ENCODE assay signal across 13 mouse cellular contexts in genomic region chr13:98695546-98695945, GRCm38 (mm10). TPM values are rescaled to one million over a fixed set of nuclear protein-coding genes. Genes with fewer than 3 reads are reported as not detected.
A peak's percentile ranks its signal among the peaks of the same experiment; 100 is the strongest.
DNase-seq lines count a peak whose midpoint lies in the region; ATAC-seq and TF ChIP-seq lines count a peak whose summit lies in the region.
"Had no signal": no experiment of that assay in that cellular context is flagged by ENCODE, and none has a peak within 500 bp of the region (broad histone marks: within the 10 kb centered on the region; RNA-seq: fewer than 3 reads in every experiment).

No protein-coding gene starts in this region.

- no peak overlapping the region for H3K9ac ChIP-seq in embryonic facial prominence, embryonic 13.5 days
- peak overlapping the region; percentile 62 for H3K9ac ChIP-seq in intestine, embryonic 15.5 days
- H3K9ac ChIP-seq in liver, postnatal 0 days (replicated peaks): no peak overlapping the region; the same call in 1 of the 2 replicates
- no peak overlapping the region for H3K9ac ChIP-seq in midbrain, postnatal 0 days (replicated peaks; ENCODE audit: low read length, poor library complexity, severe bottlenecking)

- peak; percentile 52; the same call in 1 of the 2 replicates for TF ChIP-seq EP300 in liver, postnatal 0 days (IDR thresholded peaks at IDR 0.05; ENCODE audit: low read depth)

- peaks cover 18% of the 10 kb centered on the region for H3K4me1 ChIP-seq in embryonic facial prominence, embryonic 13.5 days
- H3K4me1 ChIP-seq in intestine, embryonic 15.5 days (replicated peaks): peaks cover 40% of the 10 kb centered on the region
- peaks cover 9% of the 10 kb centered on the region; the same call in 1 of the 2 replicates for H3K4me1 ChIP-seq in liver, postnatal 0 days (ENCODE audit: insufficient read depth)
- H3K4me1 ChIP-seq in midbrain, postnatal 0 days (ENCODE audit: insufficient read depth, low read length): 0 out of 2 replicates have a peak, but pooled peaks cover 4% of the 10 kb centered on the region
- H3K4me1 ChIP-seq in forebrain, embryonic 10.5 days: peaks cover 19% of the 10 kb centered on the region

- H3K4me3 ChIP-seq in embryonic facial prominence, embryonic 13.5 days: no peak overlapping the region
- H3K4me3 ChIP-seq in intestine, embryonic 15.5 days (replicated peaks): peak overlapping the region; percentile 47
- peak overlapping the region; percentile 37; the same call in 1 of the 2 replicates for H3K4me3 ChIP-seq in liver, postnatal 0 days (ENCODE audit: low read depth, low read length)
- H3K4me3 ChIP-seq in midbrain, postnatal 0 days (ENCODE audit: low read depth, low read length): no peak overlapping the region
- H3K4me3 ChIP-seq in forebrain, embryonic 10.5 days: no peak overlapping the region

- 55% methylated on average over 2 of the region's 2 CpGs for WGBS in embryonic facial prominence, embryonic 13.5 days
- 17% methylated on average over 2 of the region's 2 CpGs for WGBS in intestine, embryonic 15.5 days
- 34% methylated on average over 2 of the region's 2 CpGs for WGBS in liver, postnatal 0 days (ENCODE audit: insufficient replicate concordance)
- WGBS in midbrain, postnatal 0 days: 24% methylated on average over 2 of the region's 2 CpGs
- 44% methylated on average over 2 of the region's 2 CpGs for WGBS in forebrain, embryonic 10.5 days

- no peaks in the 10 kb centered on the region for H3K27me3 ChIP-seq in Patski
- H3K27me3 ChIP-seq in embryonic facial prominence, embryonic 13.5 days: peaks cover 38% of the 10 kb centered on the region
- H3K27me3 ChIP-seq in intestine, embryonic 15.5 days (replicated peaks): peaks cover 4% of the 10 kb centered on the region; the same call in 1 of the 2 replicates
- H3K27me3 ChIP-seq in liver, postnatal 0 days (ENCODE audit: insufficient read depth, low read length): 0 out of 2 replicates have a peak, but pooled peaks cover 11% of the 10 kb centered on the region
- peaks cover 13% of the 10 kb centered on the region; the same call in 1 of the 2 replicates for H3K27me3 ChIP-seq in midbrain, postnatal 0 days (ENCODE audit: insufficient read depth, low read length)
- peaks cover 40% of the 10 kb centered on the region for H3K27me3 ChIP-seq in forebrain, embryonic 10.5 days (ENCODE audit: poor library complexity, severe bottlenecking)

- peak; percentile 14 for ATAC-seq in Patski
- no peak for ATAC-seq in embryonic facial prominence, embryonic 13.5 days (ENCODE audit: insufficient number of reproducible peaks, insufficient read depth, low FRiP score, low TSS enrichment, low read depth)
- no peak for ATAC-seq in intestine, embryonic 15.5 days
- peak; percentile 93 for ATAC-seq in liver, postnatal 0 days
- no peak for ATAC-seq in midbrain, postnatal 0 days (ENCODE audit: low FRiP score)

- POLR2A ChIA-PET in Patski (lab: Charles Lee): interaction anchor here (0.6 to 2.3 kb wide), 6 partner anchors 9 to 197 kb away, joined by 3 to 6 read pairs (median 3); no protein-coding TSS in a partner anchor

- no peaks in the 10 kb centered on the region for H3K36me3 ChIP-seq in embryonic facial prominence, embryonic 13.5 days
- H3K36me3 ChIP-seq in intestine, embryonic 15.5 days: no peaks in the 10 kb centered on the region
- no peaks in the 10 kb centered on the region for H3K36me3 ChIP-seq in liver, postnatal 0 days (replicated peaks; ENCODE audit: insufficient read depth, low read length)
- H3K36me3 ChIP-seq in midbrain, postnatal 0 days (ENCODE audit: insufficient read depth, low read length): no peaks in the 10 kb centered on the region
- no peaks in the 10 kb centered on the region for H3K36me3 ChIP-seq in forebrain, embryonic 10.5 days (replicated peaks)
- H3K36me3 ChIP-seq: limb, embryonic 12.5 days; neural tube, embryonic 12.5 days had no signal

- intact Hi-C loops in left cerebral cortex, postnatal 4 days (cut with DNase I): no loop called here

- peak; percentile 86 for DNase-seq in Patski (ENCODE audit: low read depth, low spot score)
- peak; percentile 73 for DNase-seq in liver, postnatal 0 days
- no peak for DNase-seq in midbrain, postnatal 0 days (ENCODE audit: low spot score)
- DNase-seq in Muller cell, postnatal 12 days (ENCODE audit: inconsistent ontology term): no peak
- no peak for DNase-seq in left cerebral cortex, postnatal 4 days
- no peak for DNase-seq in forebrain, embryonic 10.5 days (ENCODE audit: extremely low spot score, low spot score)
- DNase-seq: cerebellum, adult 8-10 months; gastrocnemius, postnatal 14 days had no signal

- H3K27ac ChIP-seq in embryonic facial prominence, embryonic 13.5 days: no peak overlapping the region
- H3K27ac ChIP-seq in intestine, embryonic 15.5 days: peak overlapping the region; percentile 80
- H3K27ac ChIP-seq in liver, postnatal 0 days (ENCODE audit: low read depth): no peak overlapping the region
- H3K27ac ChIP-seq in midbrain, postnatal 0 days (ENCODE audit: low read depth, low read length): no peak overlapping the region
- H3K27ac ChIP-seq in forebrain, embryonic 10.5 days: no peak overlapping the region
- H3K27ac ChIP-seq: limb, embryonic 12.5 days; neural tube, embryonic 12.5 days had no signal

- 0 out of 2 replicates have a peak overlapping the region, but pooled peaks have one; percentile 92 for H3K4me2 ChIP-seq in embryonic facial prominence, embryonic 13.5 days
- peak overlapping the region; percentile 74 for H3K4me2 ChIP-seq in intestine, embryonic 15.5 days (replicated peaks)
- H3K4me2 ChIP-seq in liver, postnatal 0 days (ENCODE audit: low read depth, low read length): peak overlapping the region; percentile 72
- H3K4me2 ChIP-seq in midbrain, postnatal 0 days (ENCODE audit: low read depth, low read length, poor library complexity, severe bottlenecking): no peak overlapping the region

- CTCF ChIA-PET in Patski (lab: Charles Lee): interaction anchor here (1.0 to 1.9 kb wide), 2 partner anchors 31 to 161 kb away, joined by 4 to 5 read pairs; no protein-coding TSS in a partner anchor

- no peak for TF ChIP-seq CTCF in Patski (IDR thresholded peaks at IDR 0.05)
- TF ChIP-seq CTCF in liver, postnatal 0 days (IDR thresholded peaks at IDR 0.05; ENCODE audit: low read depth): no peak
- TF ChIP-seq CTCF in midbrain, postnatal 0 days (IDR thresholded peaks at IDR 0.05): no peak

- in situ Hi-C loops in Patski (cut with MboI; ENCODE audit: low pct_unique_long_range_greater_than_20kb): no loop called here

- H3K9me3 ChIP-seq in embryonic facial prominence, embryonic 13.5 days: no peaks in the 10 kb centered on the region
- no peaks in the 10 kb centered on the region for H3K9me3 ChIP-seq in intestine, embryonic 15.5 days
- H3K9me3 ChIP-seq in liver, postnatal 0 days (ENCODE audit: low read length): no peaks in the 10 kb centered on the region
- H3K9me3 ChIP-seq in midbrain, postnatal 0 days (ENCODE audit: low read length): no peaks in the 10 kb centered on the region
- H3K9me3 ChIP-seq in forebrain, embryonic 10.5 days: no peaks in the 10 kb centered on the region
- H3K9me3 ChIP-seq: limb, embryonic 12.5 days; neural tube, embryonic 12.5 days had no signal

RNA-seq across cellular contexts. Expression of gene Tmem171, which starts 0.9 kb away (rescaled TPM):
- polyA plus RNA-seq in Patski (2021): 116 TPM
- polyA plus RNA-seq in embryonic facial prominence, embryonic 13.5 days (2015; fragmentation: Nextera tagmentation; extraction: Ambion mirVana): 0.35 and 0.45 TPM in 2 replicates
- 28.9 and 31.8 TPM in 2 replicates for polyA plus RNA-seq in intestine, embryonic 15.5 days (2015; fragmentation: Nextera tagmentation; extraction: Ambion mirVana)
- 0.33 and 0.35 TPM in 2 replicates for polyA plus RNA-seq in liver, postnatal 0 days (2015; fragmentation: Nextera tagmentation; extraction: Ambion mirVana)
- total RNA-seq in midbrain, postnatal 0 days (2014; rRNA removed): not detected in 2 replicates
- 0.15 TPM in 1 of 2 replicates, not detected in the other for polyA plus RNA-seq in midbrain, postnatal 0 days (2015; fragmentation: Nextera tagmentation; extraction: Ambion mirVana)
- under 1 TPM; 0.30 to 0.34 TPM for total RNA-seq in left cerebral cortex, postnatal 4 days (2021)
- polyA plus RNA-seq in forebrain, embryonic 10.5 days (2016; fragmentation: Nextera tagmentation; extraction: Ambion mirVana): not detected in 2 replicates
- total RNA-seq: MEL had no signal
- polyA plus RNA-seq: neural tube, embryonic 12.5 days had no signal

RNA-seq across cellular contexts. Expression of gene Tmem174, which starts 58.3 kb away (rescaled TPM):
- polyA plus RNA-seq in Patski (2021): not detected
- not detected in 2 replicates for polyA plus RNA-seq in embryonic facial prominence, embryonic 13.5 days (2015; fragmentation: Nextera tagmentation; extraction: Ambion mirVana)
- polyA plus RNA-seq in intestine, embryonic 15.5 days (2015; fragmentation: Nextera tagmentation; extraction: Ambion mirVana): 0.06 and 0.09 TPM in 2 replicates
- polyA plus RNA-seq in liver, postnatal 0 days (2015; fragmentation: Nextera tagmentation; extraction: Ambion mirVana): not detected in 2 replicates
- not detected in 2 replicates for total RNA-seq in midbrain, postnatal 0 days (2014; rRNA removed)
- polyA plus RNA-seq in midbrain, postnatal 0 days (2015; fragmentation: Nextera tagmentation; extraction: Ambion mirVana): not detected in 2 replicates
- not detected for total RNA-seq in left cerebral cortex, postnatal 4 days (2021)
- not detected in 2 replicates for polyA plus RNA-seq in forebrain, embryonic 10.5 days (2016; fragmentation: Nextera tagmentation; extraction: Ambion mirVana)
- total RNA-seq: gastrocnemius, postnatal 14 days; MEL had no signal
- polyA plus RNA-seq: limb, embryonic 12.5 days; neural tube, embryonic 12.5 days had no signal

Comparison
In these comparisons a context has a peak if more than half of its experiments do, and no peak if none do; other contexts are left out.
1. ATAC-seq: peak in Patski (single experiment) and liver, postnatal 0 days (single experiment); none in embryonic facial prominence, embryonic 13.5 days (single experiment), intestine, embryonic 15.5 days (single experiment) and midbrain, postnatal 0 days (single experiment).
2. DNase-seq: peak in Patski (single experiment) and liver, postnatal 0 days (single experiment); none in midbrain, postnatal 0 days (single experiment), Muller cell, postnatal 12 days (single experiment), left cerebral cortex, postnatal 4 days (single experiment) and forebrain, embryonic 10.5 days (single experiment).
3. H3K4me3 ChIP-seq: peak in intestine, embryonic 15.5 days (single experiment) and liver, postnatal 0 days (single experiment); none in embryonic facial prominence, embryonic 13.5 days (single experiment), midbrain, postnatal 0 days (single experiment) and forebrain, embryonic 10.5 days (single experiment).
4. RNA of gene Tmem171, which starts 0.9 kb away (polyA plus RNA-seq): 116 TPM in Patski (single experiment) and 28.9 to 31.8 TPM in intestine, embryonic 15.5 days; 0.33 to 0.35 TPM in liver, postnatal 0 days, 0.35 to 0.45 TPM in embryonic facial prominence, embryonic 13.5 days, 0.15 TPM in midbrain, postnatal 0 days and not detected in forebrain, embryonic 10.5 days; every median in the first group is over 10 times any median in the second.